Mouse (Mus musculus) lung, adult 18-20 months (tissue): ENCODE results near the gene Dlst.

Experiments used
- DNase-seq, 2 experiments: peaks; one replicate each; pipeline ENCODE4 v3.0.0; 2022; ENCODE audit warnings: mixed read lengths in 2 of 2

Dlst gene

GRCm38 (mm10) chr12:85151002-85151774 lies 40.6 kb downstream of the Dlst start, which contains the start of gene Rps6kl1:
TSS of gene Rps6kl1 (minus strand) at chr12:85151264.
- peak in 1 of 2 experiments; percentile 37 for DNase-seq

GRCm38 (mm10) chr12:85153011-85153410 lies 42.4 kb downstream of the Dlst start:
- no peak for DNase-seq

- no peak for DNase-seq
Measured at GRCm38 (mm10) chr12:85156324-85156723, 45.7 kb downstream of the Dlst start.

GRCm38 (mm10) chr12:85157797-85158460 lies 47.3 kb downstream of the Dlst start:
- DNase-seq, result no peak

- no peak for DNase-seq
Measured at GRCm38 (mm10) chr12:85158801-85159200, 48.2 kb downstream of the Dlst start.

GRCm38 (mm10) chr12:85159592-85159991 lies 49.0 kb downstream of the Dlst start:
- DNase-seq, result no peak

- DNase-seq, result no peak
Measured at GRCm38 (mm10) chr12:85164996-85165395, 54.4 kb downstream of the Dlst start.

GRCm38 (mm10) chr12:85166631-85167030 lies 56.0 kb downstream of the Dlst start:
- DNase-seq, result no peak

- peak; percentile 71 to 79 for DNase-seq
Measured at GRCm38 (mm10) chr12:85169117-85169858, 58.7 kb downstream of the Dlst start.

- no peak for DNase-seq
Measured at GRCm38 (mm10) chr12:85169877-85170276, 59.2 kb downstream of the Dlst start.

GRCm38 (mm10) chr12:85170284-85170947 lies 59.8 kb downstream of the Dlst start:
- no peak for DNase-seq

- no peak for DNase-seq
Measured at GRCm38 (mm10) chr12:85170948-85171307, 60.3 kb downstream of the Dlst start.

GRCm38 (mm10) chr12:85174016-85174415 lies 63.4 kb downstream of the Dlst start:
- DNase-seq, result no peak

GRCm38 (mm10) chr12:85175087-85175675 lies 64.5 kb downstream of the Dlst start:
- DNase-seq, result no peak

GRCm38 (mm10) chr12:85175926-85176845 lies 65.6 kb downstream of the Dlst start:
- no peak for DNase-seq

- DNase-seq, result peak; percentile 45 to 46
Measured at GRCm38 (mm10) chr12:85176846-85177523, 66.4 kb downstream of the Dlst start.

- DNase-seq, result no peak
Measured at GRCm38 (mm10) chr12:85177740-85178239, 67.2 kb downstream of the Dlst start, which contains the start of gene Pgf. TSS of gene Pgf (minus strand) at chr12:85177790.

GRCm38 (mm10) chr12:85178294-85178693 lies 67.7 kb downstream of the Dlst start:
- no peak for DNase-seq

GRCm38 (mm10) chr12:85181475-85182344 lies 71.1 kb downstream of the Dlst start:
- no peak for DNase-seq

GRCm38 (mm10) chr12:85182345-85182643 lies 71.7 kb downstream of the Dlst start:
- DNase-seq, result no peak
